Mouse (Mus musculus) embryonic fibroblast, embryonic 13.5 days (primary cell): ENCODE measurements around the gene Ccdc60.

Source experiments
- CTCF ChIP-seq: IDR thresholded peaks from 2 replicates; pipeline ENCODE4 v1.5.1; 2011; ENCODE audit warnings: mild to moderate bottlenecking, control low read depth, low read length, moderate library complexity, borderline replicate concordance; ENCODE audit not compliant: insufficient read depth
- POLR2A ChIP-seq: IDR thresholded peaks from 2 replicates; pipeline ENCODE4 v1.6.1; 2011; ENCODE audit warnings: low read depth, mild to moderate bottlenecking, control low read depth, low read length, moderate library complexity

GRCm38 (mm10) chr5:116084231-116084630 is 204.6 kb downstream of the Ccdc60 start:
- TF ChIP-seq CTCF (no peak), POLR2A (no peak)
